Mouse (Mus musculus) ES-E14 (cell line): ENCODE measurements at regions not wholly inside any gene's neighbourhood (a gene's known extent, or its start where the extent isn't known, plus 50 kb on each side); places are given as distances from the start of the nearest gene placed in this dataset.

Experiments
- CHD2 ChIP-seq: IDR thresholded peaks from 2 replicates; pipeline ENCODE4 v1.6.1; 2014; ENCODE audit warnings: mild to moderate bottlenecking, low read depth, low read length, inconsistent platforms
- MAFK ChIP-seq: IDR thresholded peaks from 2 replicates; pipeline ENCODE4 v1.6.1; 2014; ENCODE audit warnings: mild to moderate bottlenecking, low read depth, low read length, inconsistent platforms; ENCODE audit not compliant: insufficient read depth
- ZC3H11A ChIP-seq: IDR thresholded peaks from 2 replicates; pipeline ENCODE4 v1.6.1; 2012; ENCODE audit warnings: low read depth, mild to moderate bottlenecking, inconsistent platforms, low read length, borderline replicate concordance

- no peak for TF ChIP-seq CHD2
- TF ChIP-seq MAFK: no peak
- TF ChIP-seq ZC3H11A: no peak
Observed at GRCm38 (mm10) chr10:21469961-21470360, 92.9 kb downstream of the Aldh8a1 start.
